20 mouse cellular contexts compared by ENCODE assay signal in the genomic region with DNA sequence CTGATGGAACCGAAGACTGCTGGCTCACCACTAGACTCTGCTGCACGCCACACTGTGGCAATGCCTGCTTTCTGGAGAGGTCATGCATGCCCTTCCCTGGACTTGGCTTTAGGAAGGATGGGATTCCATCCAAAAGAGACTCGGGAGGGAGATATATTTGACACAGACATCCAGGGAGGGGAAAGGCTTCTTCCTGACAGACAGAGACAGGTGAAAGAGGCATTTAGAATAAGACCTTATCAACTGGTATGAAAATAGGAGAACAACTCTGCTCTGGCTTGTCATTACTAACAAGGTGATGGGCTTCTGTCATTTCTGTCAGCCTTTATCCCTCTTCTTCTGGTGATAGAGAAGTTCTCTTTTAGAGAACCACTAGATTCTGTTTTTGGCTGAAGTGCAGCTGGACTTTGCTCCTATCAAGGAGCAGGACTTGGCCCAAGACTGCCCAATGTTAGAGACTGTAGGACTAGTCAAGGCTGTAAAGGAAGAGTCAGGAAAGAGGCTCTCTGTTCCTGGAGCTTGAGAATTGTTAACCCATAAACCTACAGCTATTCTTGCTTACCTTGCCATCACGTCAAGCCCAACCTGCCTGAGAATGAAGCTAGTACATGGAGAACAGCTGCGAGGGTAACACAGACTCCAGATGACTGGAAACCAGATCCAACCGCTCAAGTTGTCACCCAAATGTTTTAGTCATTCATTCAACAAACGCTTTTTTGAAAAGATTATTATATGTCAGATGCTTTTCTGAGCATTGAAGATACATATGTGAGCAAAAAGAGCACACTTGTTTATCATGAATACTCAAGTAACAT. TPM values are rescaled to one million over a fixed set of nuclear protein-coding genes. Genes with fewer than 3 reads are reported as not detected.
DNase-seq lines count a peak whose midpoint lies in the region; TF ChIP-seq lines count a peak whose summit lies in the region.
"Had no signal": no experiment of that assay in that cellular context is flagged by ENCODE, and none has a peak within 500 bp of the region (broad histone marks: within the 10 kb centered on the region; RNA-seq: fewer than 3 reads in every experiment).

No protein-coding gene starts in this region.

- no peak for TF ChIP-seq POLR2A in kidney, adult 2 months (IDR thresholded peaks at IDR 0.05; ENCODE audit: low read depth, low read length)

- H3K36me3 ChIP-seq in kidney, adult 2 months (ENCODE audit: control insufficient read depth, insufficient read depth, low read length) = no peaks in the 10 kb centered on the region
- H3K36me3 ChIP-seq: embryonic facial prominence, embryonic 13.5 days; forebrain, embryonic 12.5 days; heart, embryonic 10.5 days; hindbrain, embryonic 12.5 days had no signal

- H3K27me3 ChIP-seq in kidney, adult 2 months (replicated peaks; ENCODE audit: control insufficient read depth, insufficient read depth, low read length) = no peaks in the 10 kb centered on the region
- H3K27me3 ChIP-seq: embryonic facial prominence, embryonic 13.5 days; hindbrain, embryonic 12.5 days had no signal

- 68% methylated on average over 7 of the region's 7 CpGs for WGBS in kidney, adult 2 months

- H3K4me3 ChIP-seq in kidney, adult 2 months (ENCODE audit: insufficient read depth, low read depth, low read length) = no peak overlapping the region
- H3K4me3 ChIP-seq: embryonic facial prominence, embryonic 13.5 days; forebrain, embryonic 12.5 days; heart, embryonic 10.5 days; hindbrain, embryonic 12.5 days had no signal

- no peak for TF ChIP-seq CTCF in kidney, adult 2 months (conservative IDR thresholded peaks at IDR 0.05; ENCODE audit: insufficient read depth, insufficient read length, low read depth, low read length)

- no peak overlapping the region for H3K27ac ChIP-seq in kidney, adult 2 months (ENCODE audit: insufficient read depth, low read depth, low read length)
- H3K27ac ChIP-seq: embryonic facial prominence, embryonic 13.5 days; forebrain, embryonic 12.5 days; heart, embryonic 10.5 days; hindbrain, embryonic 12.5 days had no signal

- H3K4me1 ChIP-seq in kidney, adult 2 months (ENCODE audit: control insufficient read depth, insufficient read depth, low read length) = peaks cover 7% of the 10 kb centered on the region

- peak; percentile 26 to 35 for DNase-seq in cerebellum, postnatal 10 days
- no peak for DNase-seq in cerebellum, adult 11 months
- peak; percentile 78 for DNase-seq in kidney, adult 2 months
- DNase-seq in kidney, postnatal 10 days = no peak
- DNase-seq in kidney, postnatal 36 days = peak; percentile 56 to 69
- no peak for DNase-seq in kidney, postnatal 14 days
- no peak for DNase-seq in lung, adult 18-20 months
- DNase-seq: adrenal gland, postnatal 10 days; B cell, adult 2 months; cerebellum, adult 11-12 months; cerebellum, adult 9-10 months; cerebellum, postnatal 36 days; gastrocnemius, postnatal 25 days; heart, adult 18-20 months; heart, postnatal 10 days; heart, postnatal 4 days had no signal

RNA-seq across cellular contexts. Expression of a gene that starts 1.5 kb away (rescaled TPM):
- polyA plus RNA-seq in kidney, adult 2 months (2012; rRNA removed) = 26.8 and 26.9 TPM in 2 replicates

RNA-seq across cellular contexts. Expression of a gene that starts 20.9 kb away (rescaled TPM):
- polyA plus RNA-seq in kidney, adult 2 months (2012; rRNA removed) = 2,322 and 2,701 TPM in 2 replicates

Comparison
In these comparisons a context has a peak if more than half of its experiments do, and no peak if none do; other contexts are left out.
1. DNase-seq: peak in cerebellum, postnatal 10 days (2 of 2), kidney, adult 2 months (single experiment) and kidney, postnatal 36 days (2 of 2); none in cerebellum, adult 11 months (single experiment), kidney, postnatal 10 days (single experiment), kidney, postnatal 14 days (single experiment) and lung, adult 18-20 months (0 of 2).